Mouse (Mus musculus) hindbrain, embryonic 10.5 days (tissue): ENCODE measurements at regions not wholly inside any gene's neighbourhood (a gene's known extent, or its start where the extent isn't known, plus 50 kb on each side); places are given as distances from the start of the nearest gene placed in this dataset.
A peak's percentile ranks its signal among the peaks of the same experiment; 100 is the strongest.

Experiments
- DNase-seq: peaks from one replicate; pipeline ENCODE4 v3.0.0-alpha.2; 2017; ENCODE audit warnings: low spot score
- H3K27ac ChIP-seq: fragments of 300-500 bp; sonication (generic); 2 replicates; pipeline ENCODE4 v1.5.1; 2016; ENCODE audit warnings: mild to moderate bottlenecking, moderate library complexity
- H3K27me3 ChIP-seq: fragments of 300-500 bp; sonication (generic); 2 replicates; pipeline ENCODE4 v1.6.1; 2016; ENCODE audit warnings: mild to moderate bottlenecking; ENCODE audit not compliant: poor library complexity, insufficient read depth, severe bottlenecking
- H3K36me3 ChIP-seq: fragments of 300-500 bp; sonication (generic); 2 replicates; pipeline ENCODE4 v1.6.1; 2016; ENCODE audit warnings: mild to moderate bottlenecking, moderate library complexity
- H3K4me1 ChIP-seq: fragments of 300-500 bp; sonication (generic); replicated peaks from 2 replicates; pipeline ENCODE4 v1.6.1; 2016; ENCODE audit warnings: mild to moderate bottlenecking
- H3K4me3 ChIP-seq: fragments of 300-500 bp; sonication (generic); 2 replicates; pipeline ENCODE4 v1.5.1; 2016; ENCODE audit warnings: mild to moderate bottlenecking, moderate library complexity
- H3K9me3 ChIP-seq: fragments of 300-500 bp; sonication (generic); 2 replicates; pipeline ENCODE4 v1.6.1; 2016; ENCODE audit warnings: mild to moderate bottlenecking, moderate library complexity
- WGBS: fragments of 180-500 bp; shearing (Covaris S2); methylation state at CpG from one replicate; pipeline ENCODE4 v1.1.7; 2016; 5-methylcytosine and 5-hydroxymethylcytosine counted together

DNA sequence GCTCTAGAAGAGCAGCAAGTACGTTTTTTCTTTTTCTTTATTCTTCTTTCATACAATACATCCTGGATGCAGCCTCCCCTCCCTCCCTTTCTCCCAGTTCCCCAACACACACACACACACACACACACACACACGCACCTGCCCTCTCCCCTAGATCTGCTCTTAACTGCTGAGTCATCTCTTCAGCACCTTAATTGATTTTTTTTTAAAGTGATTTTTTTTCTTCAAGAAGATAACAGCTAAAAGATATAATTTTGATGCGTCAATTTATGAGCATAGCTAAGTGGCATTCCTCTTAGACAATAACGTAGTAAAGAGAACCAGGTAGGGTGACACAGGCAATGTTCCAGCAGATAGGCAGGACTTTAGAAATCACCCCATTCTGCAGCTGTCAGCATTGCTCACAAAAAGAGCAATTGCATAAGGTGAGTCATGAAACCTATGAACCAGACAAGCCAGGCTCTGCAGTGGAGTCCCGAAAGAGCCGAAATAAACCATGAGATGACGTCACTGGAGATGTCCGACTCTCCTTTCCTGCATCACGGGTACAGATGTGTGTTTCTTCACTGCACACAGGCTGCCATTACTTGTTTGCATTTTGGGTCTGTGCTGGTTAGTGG, 63.9 kb upstream of the Tnrc6a start:
- no peak overlapping the region for H3K27ac ChIP-seq
- WGBS: 87% methylated on average over 9 of the region's 9 CpGs
- H3K27me3 ChIP-seq: no peaks in the 10 kb centered on the region
- no peak for DNase-seq
- no peak overlapping the region for H3K4me3 ChIP-seq
- H3K36me3 ChIP-seq: no peaks in the 10 kb centered on the region
- no peaks in the 10 kb centered on the region for H3K9me3 ChIP-seq
- peaks cover 13% of the 10 kb centered on the region for H3K4me1 ChIP-seq

DNA sequence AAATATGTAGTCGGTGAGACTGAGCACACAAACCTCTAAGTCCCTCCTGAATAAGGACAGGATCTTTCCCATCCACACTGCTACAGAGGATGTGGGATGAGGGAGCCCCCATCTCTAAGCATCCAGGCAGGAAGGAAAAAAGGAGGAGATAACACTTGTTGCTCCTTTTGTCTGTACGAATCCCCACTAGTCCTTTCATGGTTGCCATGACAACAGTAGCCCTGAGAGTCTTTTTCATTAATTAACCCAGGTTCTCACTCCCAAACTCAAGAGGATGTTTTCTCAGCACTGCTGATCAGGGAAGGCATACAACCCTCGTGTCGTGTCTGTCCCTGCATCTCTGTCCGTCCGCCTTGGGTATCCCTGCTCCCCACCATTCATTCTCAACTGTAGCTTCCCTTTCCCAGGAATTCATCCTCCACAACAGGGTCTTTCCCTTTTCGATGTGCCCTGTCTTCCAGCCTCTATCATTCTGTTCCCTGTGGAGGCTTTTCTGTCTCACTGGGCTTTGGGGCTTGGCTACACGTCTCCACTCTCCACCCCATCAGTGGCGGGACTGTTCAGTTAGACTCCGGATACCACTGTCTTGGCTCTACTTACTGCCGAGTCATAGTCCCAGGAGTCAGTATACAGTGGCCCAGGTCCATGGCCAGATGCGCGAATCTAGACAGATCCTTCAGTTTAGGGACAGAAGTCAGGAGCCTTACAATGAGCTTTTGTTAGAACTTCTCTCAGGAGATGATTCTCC, 60.2 kb upstream of the Tnrc6a start:
- no peaks in the 10 kb centered on the region for H3K27me3 ChIP-seq
- no peak overlapping the region for H3K27ac ChIP-seq
- H3K4me3 ChIP-seq: no peak overlapping the region
- H3K4me1 ChIP-seq: peaks cover 18% of the 10 kb centered on the region
- H3K36me3 ChIP-seq: no peaks in the 10 kb centered on the region
- DNase-seq: no peak
- 46% methylated on average over 13 of the region's 13 CpGs for WGBS
- H3K9me3 ChIP-seq: no peaks in the 10 kb centered on the region

DNA sequence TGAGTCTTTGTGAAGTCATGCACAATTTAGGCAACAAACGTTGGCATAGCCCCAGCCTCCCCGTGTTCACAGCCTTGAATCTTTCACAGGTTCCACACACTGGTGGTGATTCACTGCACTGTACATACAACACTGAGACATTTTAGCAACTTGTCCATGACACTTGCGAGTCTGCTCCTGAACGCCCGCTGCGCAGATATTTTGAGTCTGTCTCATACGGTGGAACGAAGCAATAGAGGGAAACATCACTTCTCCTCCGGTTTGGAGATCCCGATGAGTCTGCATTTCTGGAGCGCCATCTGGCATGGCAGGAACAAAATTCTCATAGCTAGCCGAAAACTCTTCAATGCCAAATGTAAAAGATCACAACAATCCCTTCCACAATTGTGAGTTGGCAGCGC, 57.7 kb upstream of the Tnrc6a start:
- Histone ChIP-seq H3K4me3 (no peak overlapping the region), H3K4me1 (peaks cover 34% of the 10 kb centered on the region), H3K9me3 (no peaks in the 10 kb centered on the region), H3K27me3 (no peaks in the 10 kb centered on the region; the same call in 1 of the 2 replicates), H3K36me3 (no peaks in the 10 kb centered on the region), H3K27ac (no peak overlapping the region)
- whole genome bisulfite sequencing: 95% methylated on average over 13 of the region's 13 CpGs
- no peak for DNase-seq

DNA sequence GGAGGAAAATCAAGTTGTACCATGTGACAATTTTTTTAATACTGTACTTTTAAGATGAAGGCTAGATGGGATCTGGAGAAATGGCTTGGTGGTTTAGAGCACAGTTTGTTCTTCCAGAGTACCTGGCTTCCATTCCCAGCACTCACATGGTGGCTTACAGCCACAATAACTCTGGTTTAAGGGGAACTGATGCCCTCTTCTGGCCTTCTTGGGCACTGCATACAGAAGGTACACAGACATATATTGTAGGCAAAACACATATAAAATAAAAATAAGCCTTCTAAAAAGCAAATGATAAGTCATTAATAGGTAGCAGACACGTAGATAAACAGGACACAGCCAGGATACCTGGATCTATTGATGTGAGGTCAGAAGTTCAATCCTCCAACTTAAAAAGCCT, 56.3 kb upstream of the Tnrc6a start:
- no peak for DNase-seq
- H3K4me3 ChIP-seq: no peak overlapping the region
- H3K9me3 ChIP-seq: no peaks in the 10 kb centered on the region
- WGBS: 87% methylated on average over 1 of the region's 1 CpGs
- H3K27ac ChIP-seq: no peak overlapping the region
- no peaks in the 10 kb centered on the region; the same call in 1 of the 2 replicates for H3K27me3 ChIP-seq
- peaks cover 34% of the 10 kb centered on the region for H3K4me1 ChIP-seq
- H3K36me3 ChIP-seq: no peaks in the 10 kb centered on the region

DNA sequence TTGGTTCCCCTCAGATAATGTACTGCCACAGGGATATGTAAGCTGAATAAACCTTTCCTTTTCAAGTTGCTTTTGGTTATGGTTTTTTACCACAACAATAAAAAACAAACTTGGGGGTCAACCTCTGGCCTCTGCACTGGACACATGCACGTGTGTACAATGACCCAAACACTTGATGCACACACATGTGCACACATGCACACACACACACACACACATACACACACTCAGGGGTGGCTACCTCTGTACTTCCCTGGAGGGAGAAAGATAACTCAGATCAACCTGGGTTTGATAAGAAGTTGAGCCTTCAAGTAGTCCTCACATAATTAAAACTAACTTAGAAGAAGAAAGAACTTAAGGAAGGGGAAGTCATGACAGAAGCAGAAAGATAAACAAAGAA, 55.4 kb upstream of the Tnrc6a start:
- DNase-seq: no peak
- no peaks in the 10 kb centered on the region; the same call in 1 of the 2 replicates for H3K27me3 ChIP-seq
- 64% methylated on average over 1 of the region's 1 CpGs for WGBS
- no peak overlapping the region for H3K4me3 ChIP-seq
- H3K9me3 ChIP-seq: no peaks in the 10 kb centered on the region
- peaks cover 28% of the 10 kb centered on the region for H3K4me1 ChIP-seq
- H3K36me3 ChIP-seq: no peaks in the 10 kb centered on the region
- peak overlapping the region; percentile 54; the same call in 1 of the 2 replicates for H3K27ac ChIP-seq

DNA sequence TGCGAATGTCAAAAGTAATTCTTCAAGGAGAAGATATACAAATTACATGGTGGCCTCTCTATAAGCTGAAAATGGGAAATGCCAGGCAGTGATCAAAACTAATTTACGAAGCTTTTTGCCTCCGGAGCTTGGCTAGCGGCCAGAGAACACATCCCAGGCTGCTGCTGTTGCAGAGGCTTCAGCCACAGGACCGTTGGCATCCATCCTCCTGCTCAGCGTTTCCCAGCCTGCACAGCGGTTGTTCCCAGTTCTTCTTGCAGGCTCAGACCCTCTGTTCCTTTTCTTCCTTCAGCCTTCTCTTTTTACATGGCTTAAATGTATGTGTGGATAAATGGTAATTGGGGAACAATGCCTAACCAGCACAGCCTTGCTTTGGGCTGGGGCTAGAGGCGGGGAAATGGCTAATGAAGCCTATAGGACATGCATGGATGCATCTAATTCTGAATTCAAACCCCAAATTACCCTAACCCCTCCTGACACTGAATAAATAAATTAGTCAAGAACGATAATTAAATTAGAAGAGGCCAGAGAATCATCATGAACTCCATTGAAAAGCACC, 54.9 kb upstream of the Tnrc6a start:
- Histone ChIP-seq H3K4me3 (no peak overlapping the region), H3K36me3 (no peaks in the 10 kb centered on the region), H3K27me3 (no peaks in the 10 kb centered on the region; the same call in 1 of the 2 replicates), H3K27ac (peak overlapping the region; percentile 54), H3K9me3 (no peaks in the 10 kb centered on the region), H3K4me1 (peaks cover 22% of the 10 kb centered on the region)
- 49% methylated on average over 9 of the region's 9 CpGs for WGBS
- DNase-seq: peak; percentile 19

DNA sequence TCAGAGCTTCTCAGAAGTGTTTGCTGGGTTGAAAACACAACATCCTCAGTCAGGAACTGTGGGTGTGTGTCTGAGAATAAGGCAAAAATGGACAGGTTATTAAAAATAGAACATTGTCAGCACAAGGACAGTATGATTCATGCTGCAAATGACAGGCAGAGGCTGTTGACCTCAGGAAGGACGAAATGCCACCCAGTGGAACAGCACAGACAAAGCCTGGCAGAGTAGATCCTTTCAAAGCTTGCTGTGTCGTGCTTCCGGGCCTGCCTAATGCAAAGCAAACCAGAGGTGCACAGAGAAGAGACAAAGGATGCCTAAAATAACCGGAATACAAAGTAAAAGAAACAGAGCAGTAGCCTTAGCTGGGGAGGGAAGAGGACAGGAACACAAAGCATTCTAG, 54.4 kb upstream of the Tnrc6a start:
- 14% methylated on average over 4 of the region's 4 CpGs for WGBS
- DNase-seq: peak; percentile 18
- H3K9me3 ChIP-seq: no peaks in the 10 kb centered on the region
- H3K4me3 ChIP-seq: no peak overlapping the region
- H3K36me3 ChIP-seq: no peaks in the 10 kb centered on the region
- H3K4me1 ChIP-seq: peaks cover 22% of the 10 kb centered on the region
- peak overlapping the region; percentile 54 for H3K27ac ChIP-seq
- H3K27me3 ChIP-seq: no peaks in the 10 kb centered on the region; the same call in 1 of the 2 replicates

DNA sequence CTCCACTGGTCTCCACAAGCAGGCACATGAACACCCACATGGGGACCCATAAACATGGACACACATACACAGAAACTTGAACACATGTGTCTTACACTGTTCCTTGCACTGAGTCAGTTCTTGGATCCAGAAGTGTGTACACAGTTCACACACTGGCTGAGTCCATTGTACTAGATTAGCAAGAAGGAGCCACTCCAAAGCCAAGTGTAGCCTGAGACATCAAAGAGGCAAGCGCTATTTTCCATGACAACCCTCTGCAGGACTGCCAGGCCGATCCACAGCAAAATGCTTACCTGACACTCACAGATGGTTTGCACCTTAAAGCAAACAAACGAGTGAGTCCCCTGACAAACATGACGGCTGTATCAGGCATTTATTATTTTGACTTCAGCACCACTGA, 52.8 kb upstream of the Tnrc6a start:
- Histone ChIP-seq H3K36me3 (no peaks in the 10 kb centered on the region), H3K27ac (no peak overlapping the region), H3K4me3 (no peak overlapping the region), H3K9me3 (no peaks in the 10 kb centered on the region), H3K27me3 (no peaks in the 10 kb centered on the region; the same call in 1 of the 2 replicates), H3K4me1 (peaks cover 22% of the 10 kb centered on the region)
- DNase-seq: no peak
- 73% methylated on average over 4 of the region's 4 CpGs for WGBS
